Mouse (Mus musculus) embryonic facial prominence, embryonic 11.5 days (tissue): ENCODE measurements around the gene Grm7. TPM values are rescaled to one million over a fixed set of nuclear protein-coding genes. Genes with fewer than 3 reads are reported as not detected.

Source experiments
- ATAC-seq: fragments of 200-750 bp; cut with Nextera tagmentation; replicated peaks from 2 replicates; pipeline ENCODE4 v1.8.0; 2017; ENCODE audit warnings: low read depth; ENCODE audit not compliant: insufficient number of reproducible peaks, low FRiP score, low TSS enrichment
- DNase-seq: peaks from one replicate; pipeline ENCODE4 v3.0.0-alpha.2; 2015; ENCODE audit warnings: low spot score
- H3K27ac ChIP-seq: fragments of 300-500 bp; sonication (generic); replicated peaks from 2 replicates; pipeline ENCODE4 v1.5.1; 2014; ENCODE audit warnings: mild to moderate bottlenecking, low read depth, low read length, control low read depth
- H3K27me3 ChIP-seq: fragments of 300-500 bp; sonication (generic); 2 replicates; pipeline ENCODE4 v1.6.1; 2014; ENCODE audit warnings: mild to moderate bottlenecking, low read length, moderate library complexity, mixed read lengths; ENCODE audit not compliant: control insufficient read depth, insufficient read depth
- H3K36me3 ChIP-seq: fragments of 300-500 bp; sonication (generic); replicated peaks from 2 replicates; pipeline ENCODE4 v1.6.1; 2014; ENCODE audit warnings: low read depth, mild to moderate bottlenecking, low read length, moderate library complexity, mixed read lengths; ENCODE audit not compliant: control insufficient read depth, insufficient read depth
- H3K4me1 ChIP-seq: fragments of 300-500 bp; sonication (generic); 2 replicates; pipeline ENCODE4 v1.6.1; 2014; ENCODE audit warnings: low read length, mixed read lengths; ENCODE audit not compliant: control insufficient read depth, insufficient read depth
- H3K4me2 ChIP-seq: fragments of 300-500 bp; sonication (generic); 2 replicates; pipeline ENCODE4 v1.6.1; 2014; ENCODE audit warnings: low read depth, mild to moderate bottlenecking, control low read depth, low read length, moderate library complexity
- H3K4me3 ChIP-seq: fragments of 300-500 bp; sonication (generic); 2 replicates; pipeline ENCODE4 v1.5.1; 2014; ENCODE audit warnings: low read depth, low read length, control low read depth
- H3K9ac ChIP-seq: fragments of 300-500 bp; sonication (generic); replicated peaks from 2 replicates; pipeline ENCODE4 v1.6.1; 2014; ENCODE audit warnings: mild to moderate bottlenecking, control low read depth, low read length
- H3K9me3 ChIP-seq: fragments of 300-500 bp; sonication (generic); replicated peaks from 2 replicates; pipeline ENCODE4 v1.6.1; 2016; ENCODE audit warnings: mild to moderate bottlenecking, low read length, inconsistent platforms, mixed read lengths; ENCODE audit not compliant: control insufficient read depth
- WGBS: fragments of 180-500 bp; shearing (Covaris S2); extraction: QIAGEN DNeasy Blood & Tissue Kit; methylation state at CpG from one replicate; pipeline ENCODE4 v1.1.7; 2014; 5-methylcytosine and 5-hydroxymethylcytosine counted together
- polyA plus RNA-seq: library from polyadenylated mRNA; unstranded; fragments of >200 nt; fragmentation: Nextera tagmentation; extraction: Ambion mirVana; gene quantifications from 2 replicates; pipeline ENCODE4 v1.2.1, GENCODE M21; 2014

The Grm7 gene
- polyA plus RNA-seq, 1 experiment from 2014 or later, result 0.63 TPM

- no peaks in the 10 kb centered on the region for H3K27me3 ChIP-seq
- H3K9ac ChIP-seq, result no peak overlapping the region
- H3K4me2 ChIP-seq, result no peak overlapping the region
- no peaks in the 10 kb centered on the region for H3K4me1 ChIP-seq
- ATAC-seq, result no peak
- no peaks in the 10 kb centered on the region for H3K36me3 ChIP-seq
- H3K9me3 ChIP-seq, result no peaks in the 10 kb centered on the region
- no peak for DNase-seq
- WGBS, result 89% methylated on average over 6 of the region's 6 CpGs
- H3K4me3 ChIP-seq, result no peak overlapping the region
- H3K27ac ChIP-seq, result no peak overlapping the region
Observed at GRCm38 (mm10) chr6:110776046-110776445, 130.7 kb downstream of the Grm7 start.

- no peak overlapping the region for H3K4me3 ChIP-seq
- no peak overlapping the region for H3K27ac ChIP-seq
- 50% methylated on average over 1 of the region's 1 CpGs for WGBS
- no peak overlapping the region for H3K9ac ChIP-seq
- H3K4me2 ChIP-seq, result no peak overlapping the region
- DNase-seq, result no peak
- no peaks in the 10 kb centered on the region for H3K36me3 ChIP-seq
- no peaks in the 10 kb centered on the region for H3K27me3 ChIP-seq
- no peaks in the 10 kb centered on the region for H3K4me1 ChIP-seq
- no peak for ATAC-seq
- no peaks in the 10 kb centered on the region for H3K9me3 ChIP-seq
Observed at GRCm38 (mm10) chr6:110785497-110785928, 140.1 kb downstream of the Grm7 start.

GRCm38 (mm10) chr6:110792696-110793095 lies 147.3 kb downstream of the Grm7 start:
- no peaks in the 10 kb centered on the region for H3K9me3 ChIP-seq
- H3K27me3 ChIP-seq, result no peaks in the 10 kb centered on the region
- WGBS, result 96% methylated on average over 2 of the region's 2 CpGs
- H3K4me1 ChIP-seq, result no peaks in the 10 kb centered on the region
- no peaks in the 10 kb centered on the region for H3K36me3 ChIP-seq
- ATAC-seq (no peak), DNase-seq (no peak)
- H3K27ac ChIP-seq, result no peak overlapping the region
- no peak overlapping the region for H3K4me2 ChIP-seq
- H3K9ac ChIP-seq, result no peak overlapping the region
- no peak overlapping the region for H3K4me3 ChIP-seq

DNA sequence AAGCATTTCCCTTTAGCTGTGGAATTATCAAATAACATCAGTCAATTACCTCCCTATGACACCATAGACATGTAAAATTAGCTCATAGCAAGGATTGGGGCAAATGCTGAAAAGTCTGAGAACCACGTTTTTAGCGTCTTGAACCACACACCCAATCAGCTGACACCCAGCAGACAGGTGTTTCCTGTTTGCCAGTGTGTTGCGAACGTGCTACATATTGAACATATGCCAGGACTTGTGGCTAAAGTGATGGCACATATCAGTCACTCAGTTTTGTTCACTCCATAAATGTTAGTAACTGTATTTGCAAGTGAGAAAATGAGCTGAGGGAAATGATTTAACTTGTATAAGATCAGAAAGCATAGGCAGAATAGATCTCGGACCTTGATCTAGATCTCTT lies 162.1 kb downstream of the Grm7 start:
- H3K27ac ChIP-seq, result no peak overlapping the region
- no peaks in the 10 kb centered on the region for H3K27me3 ChIP-seq
- H3K4me1 ChIP-seq, result no peaks in the 10 kb centered on the region
- DNase-seq, result no peak
- no peak overlapping the region for H3K9ac ChIP-seq
- H3K4me3 ChIP-seq, result no peak overlapping the region
- no peaks in the 10 kb centered on the region for H3K36me3 ChIP-seq
- H3K4me2 ChIP-seq, result no peak overlapping the region
- ATAC-seq, result no peak
- WGBS, result 73% methylated on average over 5 of the region's 5 CpGs
- H3K9me3 ChIP-seq, result no peaks in the 10 kb centered on the region

- no peaks in the 10 kb centered on the region for H3K27me3 ChIP-seq
- no peaks in the 10 kb centered on the region for H3K4me1 ChIP-seq
- ATAC-seq (no peak), DNase-seq (no peak)
- WGBS, result 66% methylated on average over 5 of the region's 5 CpGs
- H3K9ac ChIP-seq, result no peak overlapping the region
- H3K9me3 ChIP-seq, result no peaks in the 10 kb centered on the region
- H3K27ac ChIP-seq, result no peak overlapping the region
- no peak overlapping the region for H3K4me3 ChIP-seq
- H3K36me3 ChIP-seq, result no peaks in the 10 kb centered on the region
- H3K4me2 ChIP-seq, result no peak overlapping the region
Observed at GRCm38 (mm10) chr6:110812214-110812613, 166.8 kb downstream of the Grm7 start.

DNA sequence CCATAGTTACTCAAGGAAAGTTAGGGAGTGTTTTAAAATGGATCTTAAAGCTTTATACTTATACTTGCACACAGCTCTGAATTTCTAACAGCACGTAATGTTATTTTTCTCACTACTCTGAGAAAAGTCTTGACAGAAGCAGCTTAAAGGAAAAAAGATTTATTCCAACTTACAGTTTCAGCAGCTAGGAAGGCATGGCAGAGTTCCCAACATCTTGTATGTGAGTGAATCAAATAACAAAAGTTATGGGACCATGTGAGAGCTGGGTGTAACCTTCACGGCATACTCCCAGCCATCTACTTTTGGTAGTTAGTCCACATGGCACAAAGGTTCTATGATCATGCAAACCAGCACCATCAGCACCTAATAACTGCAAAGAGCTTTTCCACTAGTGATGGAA lies 172.9 kb downstream of the Grm7 start:
- WGBS, result 85% methylated on average over 2 of the region's 2 CpGs
- DNase-seq (no peak), ATAC-seq (no peak)
- H3K36me3 ChIP-seq, result no peaks in the 10 kb centered on the region
- no peak overlapping the region for H3K4me2 ChIP-seq
- H3K4me1 ChIP-seq, result no peaks in the 10 kb centered on the region
- H3K9me3 ChIP-seq, result no peaks in the 10 kb centered on the region
- H3K27ac ChIP-seq, result no peak overlapping the region
- H3K9ac ChIP-seq, result no peak overlapping the region
- H3K27me3 ChIP-seq, result no peaks in the 10 kb centered on the region
- no peak overlapping the region for H3K4me3 ChIP-seq

DNA sequence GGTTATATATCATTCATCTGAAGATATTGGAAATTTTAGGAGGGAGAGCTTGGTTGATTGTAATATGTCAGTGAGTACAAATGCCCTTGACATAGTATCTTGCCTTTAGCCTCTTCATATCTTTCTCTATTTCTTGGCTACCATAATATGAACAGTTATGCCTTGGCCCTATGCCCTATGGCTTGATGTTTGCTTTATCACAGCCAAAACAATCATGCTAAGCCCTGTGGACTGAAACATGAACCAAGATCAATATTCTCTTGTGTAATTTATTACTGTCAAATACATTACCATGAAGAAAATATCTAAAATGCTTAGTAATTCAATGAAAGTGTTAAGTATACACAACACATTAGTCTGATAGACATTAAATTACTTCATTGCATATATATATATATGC lies 222.9 kb downstream of the Grm7 start:
- no peak for DNase-seq
- Histone ChIP-seq H3K4me2 (no peak overlapping the region), H3K9me3 (no peaks in the 10 kb centered on the region), H3K27ac (no peak overlapping the region), H3K9ac (no peak overlapping the region), H3K27me3 (no peaks in the 10 kb centered on the region), H3K4me3 (no peak overlapping the region), H3K36me3 (no peaks in the 10 kb centered on the region), H3K4me1 (no peaks in the 10 kb centered on the region)
- no peak for ATAC-seq

GRCm38 (mm10) chr6:110982013-110982412 lies 336.6 kb downstream of the Grm7 start:
- WGBS, result 81% methylated on average over 5 of the region's 5 CpGs

More at GRCm38 (mm10) chr6:110982013-110982412, 336.6 kb downstream of the Grm7 start:
- ATAC-seq (no peak), DNase-seq (no peak)
- H3K9ac ChIP-seq, result no peak overlapping the region
- no peaks in the 10 kb centered on the region for H3K27me3 ChIP-seq
- no peak overlapping the region for H3K4me3 ChIP-seq
- no peak overlapping the region for H3K4me2 ChIP-seq
- H3K36me3 ChIP-seq, result no peaks in the 10 kb centered on the region
- H3K9me3 ChIP-seq, result no peaks in the 10 kb centered on the region
- H3K27ac ChIP-seq, result no peak overlapping the region
- H3K4me1 ChIP-seq, result no peaks in the 10 kb centered on the region
